Mouse (Mus musculus) granulocyte monocyte progenitor cell, adult 5-6 weeks (primary cell): Measurements from ENCODE around the gene Nudt5. TPM values are rescaled to one million over a fixed set of nuclear protein-coding genes. Genes with fewer than 3 reads are reported as not detected.
A peak's percentile ranks its signal among the peaks of the same experiment; 100 is the strongest.
"Not testable (repeated sequence)": the region's sequence is repeated elsewhere in the genome, so short reads cannot be mapped to it uniquely, and the experiment has no call there.

Experiments used
- ATAC-seq: replicated peaks from 2 replicates; pipeline ENCODE4 v1.8.0; 2016; ENCODE audit warnings: mild to moderate bottlenecking, moderate TSS enrichment, inconsistent platforms; ENCODE audit not compliant: poor library complexity, severe bottlenecking
- total RNA-seq, 2 experiments: library from RNA; stranded (forward) in 1 of 2; stranded (reverse) in 1 of 2; fragments of 200-712, 200-1000 nt in 1 of 2; fragments of >200 nt in 1 of 2; fragmentation: Nextera tagmentation in 1 of 2; gene quantifications; 2 replicates each; pipeline ENCODE4 v1.2.3; 2014 to 2017

Nudt5 gene
- total RNA-seq (2014; fragmentation: Nextera tagmentation) (63.6 and 73.3 TPM in 2 replicates), total RNA-seq (2017) (83.9 and 88.2 TPM in 2 replicates)

DNA sequence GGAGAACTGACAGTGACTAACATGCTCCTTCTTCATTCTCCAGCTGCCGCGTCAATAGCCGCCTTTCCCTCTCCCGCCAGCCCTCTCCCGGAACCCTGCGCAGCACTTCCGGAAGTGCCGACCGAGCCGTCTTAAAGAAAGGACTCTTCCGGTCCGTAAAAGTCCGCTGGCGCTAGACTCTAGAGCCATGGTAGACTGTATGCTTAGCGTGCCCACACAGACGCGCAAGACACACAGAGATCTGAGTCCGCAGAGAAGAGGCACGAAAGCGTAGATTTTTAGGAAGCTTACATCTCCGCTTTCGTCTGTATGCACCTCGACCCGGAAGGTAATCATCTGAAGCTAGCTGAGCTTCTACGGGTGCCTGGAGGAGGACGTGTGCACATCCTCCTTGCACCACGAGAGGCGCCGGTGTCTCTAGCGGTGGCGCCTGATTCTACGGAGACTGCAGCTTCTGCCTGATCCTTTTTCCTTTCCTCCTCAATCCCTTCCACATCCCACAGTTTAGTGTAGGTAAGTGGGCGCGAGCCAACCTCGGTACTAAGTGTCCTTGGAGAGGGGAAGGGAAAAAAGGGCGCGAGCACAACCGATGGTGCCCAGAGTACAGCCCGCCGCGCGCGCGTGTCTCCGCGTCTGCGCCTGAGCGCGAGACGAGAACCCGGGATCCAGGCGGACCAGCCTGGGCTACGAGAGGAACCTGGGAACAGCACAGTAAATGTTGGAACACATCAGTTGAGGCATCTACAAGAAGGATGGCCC, at the start of gene Nudt5, which contains the start of gene Cdc123:
TSS of gene Nudt5 (plus strand) at position 147 of the 759 bp plus-strand sequence.
TSS of gene Cdc123 (minus strand) at position 292 of the 759 bp plus-strand sequence.
- ATAC-seq: peak; percentile 98

DNA sequence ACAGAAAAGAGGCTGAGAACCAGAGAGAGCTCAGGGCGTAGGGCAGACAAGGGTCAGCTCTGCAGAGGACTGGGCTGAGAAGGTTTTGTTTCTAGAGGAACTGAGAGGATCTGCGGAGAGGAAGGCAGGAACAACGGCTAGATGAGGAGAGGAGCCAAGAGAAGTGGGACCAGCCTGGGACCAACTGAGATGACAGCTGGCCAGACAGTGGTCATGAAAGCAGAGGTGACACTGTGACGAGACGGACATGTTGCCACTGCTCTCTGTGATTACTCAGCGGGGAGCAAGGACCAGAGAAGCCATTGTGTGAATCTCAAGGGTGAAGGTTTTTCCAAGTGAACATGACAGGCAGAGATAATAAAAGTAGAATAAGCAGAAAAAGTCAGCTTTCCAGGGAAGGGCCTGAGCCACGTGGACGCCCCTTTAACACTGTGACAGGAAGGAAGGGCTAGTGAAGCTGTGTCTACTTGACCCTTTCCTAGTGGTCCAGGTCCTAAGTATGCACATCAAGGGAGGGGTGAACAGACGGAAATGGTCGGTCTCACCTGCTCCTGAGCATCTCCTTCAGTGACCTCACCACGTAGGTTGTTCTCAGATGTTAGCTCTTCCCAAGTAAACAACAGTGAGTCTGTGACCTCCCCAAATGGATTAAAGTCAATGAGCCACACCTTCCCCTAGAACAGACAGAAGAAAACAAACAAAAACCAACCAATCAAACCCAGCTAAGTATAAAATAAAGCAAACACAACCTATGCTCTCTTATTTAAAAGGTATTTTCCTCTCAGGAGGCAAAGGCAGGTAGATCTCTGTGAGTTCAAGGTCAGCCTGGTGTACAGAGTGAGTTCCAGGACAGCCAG, 46.8 kb upstream of the Nudt5 start:
- no peak for ATAC-seq

DNA sequence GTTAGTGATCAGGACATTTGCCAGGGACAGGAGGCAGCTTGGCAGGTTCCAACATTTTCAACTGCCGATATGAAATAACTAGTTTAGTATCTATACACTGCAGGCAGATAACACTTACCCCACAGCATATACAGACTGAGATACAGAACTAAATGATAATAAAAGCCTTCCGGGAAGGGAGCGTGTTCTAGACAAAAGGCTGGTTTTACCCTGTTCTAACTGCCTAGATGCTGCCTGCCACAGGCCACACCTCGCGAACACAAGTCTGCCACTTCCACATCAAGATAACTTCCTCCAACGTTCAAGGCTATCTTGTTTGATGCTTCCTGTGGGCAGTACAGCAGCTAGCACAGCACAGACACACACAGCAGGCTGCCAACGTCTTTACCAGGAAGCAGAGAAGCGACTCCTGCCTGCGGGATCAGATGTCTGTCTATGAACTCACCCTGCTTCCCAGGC, 43.6 kb upstream of the Nudt5 start:
- ATAC-seq: peak; percentile 81

DNA sequence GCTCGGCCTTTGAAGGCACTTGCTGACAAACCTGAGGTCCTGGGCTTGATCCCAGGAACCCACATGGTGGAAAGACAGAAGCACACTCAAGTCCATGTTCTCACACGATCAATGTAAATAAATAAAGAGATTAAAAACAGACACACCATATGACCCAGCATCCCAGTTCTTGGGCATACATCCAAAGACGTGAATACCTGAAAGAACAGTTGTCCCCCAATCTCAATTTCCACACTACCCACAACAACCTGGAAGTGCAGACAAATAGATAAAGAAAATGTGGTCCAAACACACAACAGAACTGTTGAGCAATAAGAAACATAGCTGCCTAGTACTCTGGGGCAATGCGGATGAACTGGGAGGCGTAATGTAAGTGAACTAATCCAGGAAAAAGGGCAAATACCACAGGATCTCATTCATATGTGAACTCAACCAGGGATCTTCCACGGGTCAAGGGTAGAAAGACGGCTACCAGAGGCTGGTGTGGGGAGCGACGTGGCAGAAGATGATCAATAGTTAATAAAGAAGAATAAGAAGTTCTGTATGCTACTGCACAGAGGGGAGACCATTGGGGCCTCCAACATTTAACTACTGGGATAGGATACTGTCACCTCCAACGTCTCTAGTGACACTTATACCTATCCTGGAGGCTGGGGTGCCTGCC, 42.8 kb upstream of the Nudt5 start:
- no peak for ATAC-seq

DNA sequence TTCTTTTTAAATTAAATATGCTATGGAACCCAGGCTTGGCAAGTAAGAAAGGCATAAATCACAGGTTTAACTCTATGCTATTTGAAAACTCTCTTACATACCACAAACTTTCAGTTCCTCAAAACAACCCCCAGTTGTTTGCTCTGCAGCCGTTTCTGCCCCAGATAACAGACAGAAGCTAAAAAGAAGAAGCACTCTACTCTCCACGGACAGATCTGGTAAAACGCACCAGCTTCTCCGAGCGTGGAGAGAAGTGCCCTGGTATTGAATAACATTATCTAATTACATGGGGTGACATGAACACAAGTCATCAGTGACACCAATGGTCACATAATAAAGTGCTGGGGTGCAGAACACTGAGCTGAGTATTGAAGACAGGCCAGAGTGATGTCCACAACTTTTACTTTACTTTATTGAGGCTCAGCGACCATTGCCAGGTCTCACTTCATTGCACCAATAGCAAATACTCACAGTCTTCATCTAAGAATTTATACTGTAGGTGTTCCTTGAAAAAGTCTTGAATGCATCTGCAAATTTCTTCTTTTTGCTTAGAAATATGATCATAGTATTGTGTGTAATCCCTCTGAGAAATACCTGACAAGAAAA, 40.3 kb upstream of the Nudt5 start:
- ATAC-seq: peak; percentile 83

DNA sequence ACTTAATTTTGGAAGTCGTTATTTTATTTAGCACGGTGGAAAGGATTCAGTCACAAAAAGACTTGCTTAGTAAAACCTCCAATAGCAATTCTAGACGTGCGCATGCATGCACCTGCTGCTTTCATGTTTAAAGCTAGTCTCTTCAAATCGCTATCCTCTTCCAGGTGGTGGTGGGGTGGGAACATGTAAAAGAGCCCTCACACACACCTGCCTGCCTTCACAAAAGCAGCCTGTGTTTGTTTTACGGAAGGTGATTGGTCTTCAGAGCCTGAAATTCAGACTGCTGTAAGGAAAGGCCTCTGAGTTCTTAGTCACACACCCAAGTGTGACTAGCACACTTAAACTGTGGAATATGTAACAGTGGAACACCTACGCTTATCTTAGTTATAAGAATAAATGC, 39.6 kb upstream of the Nudt5 start:
- ATAC-seq: no peak

DNA sequence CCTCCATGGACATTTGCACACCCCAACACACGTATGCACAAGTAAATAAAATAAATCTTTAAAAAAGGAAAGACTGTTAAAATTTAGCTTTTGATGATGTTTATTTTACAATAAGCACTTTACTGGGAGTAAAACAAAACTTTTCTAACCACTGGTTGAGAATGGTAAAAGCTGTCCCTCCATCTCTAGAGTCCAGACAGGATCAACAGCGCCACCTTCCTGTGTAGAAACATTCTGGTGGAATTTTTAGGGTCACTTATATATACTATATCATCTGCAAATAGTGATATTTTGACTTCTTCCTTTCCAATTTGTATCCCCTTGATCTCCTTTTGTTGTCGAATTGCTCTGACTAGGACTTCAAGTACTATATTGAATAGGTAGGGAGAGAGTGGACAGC, 38.6 kb upstream of the Nudt5 start:
- ATAC-seq: not testable (repeated sequence)

DNA sequence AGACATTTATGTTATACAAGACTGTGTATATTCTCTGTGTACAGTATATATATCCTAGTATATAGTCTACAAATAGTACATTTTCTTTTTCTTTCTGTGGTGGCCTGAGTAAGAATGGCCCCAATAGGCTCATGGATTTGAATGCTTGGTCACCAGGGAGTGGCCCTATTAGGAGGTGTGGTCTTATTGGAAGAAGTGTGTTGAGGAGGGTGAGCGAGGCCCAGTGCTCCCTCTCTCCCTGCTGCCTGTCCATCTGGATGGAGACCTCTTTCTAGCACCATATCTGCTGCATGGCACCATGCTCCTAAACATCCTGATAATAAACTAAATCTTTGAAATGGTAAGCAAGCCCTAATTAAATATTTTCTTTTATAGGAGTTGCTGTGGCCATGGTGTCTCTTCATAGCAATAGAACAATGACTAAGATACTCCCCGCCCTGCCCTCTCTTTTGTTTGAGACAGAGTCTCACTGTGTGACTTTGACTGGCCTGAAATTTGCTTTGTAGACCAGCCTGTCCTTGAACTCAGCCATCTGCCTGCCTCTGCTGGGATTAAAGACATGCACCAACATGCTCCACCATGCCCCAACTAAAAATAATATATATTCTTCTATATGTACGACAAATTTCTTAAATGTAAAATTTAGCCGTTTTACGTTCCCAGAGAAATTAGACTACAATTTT, 34.6 kb upstream of the Nudt5 start:
- ATAC-seq: no peak

DNA sequence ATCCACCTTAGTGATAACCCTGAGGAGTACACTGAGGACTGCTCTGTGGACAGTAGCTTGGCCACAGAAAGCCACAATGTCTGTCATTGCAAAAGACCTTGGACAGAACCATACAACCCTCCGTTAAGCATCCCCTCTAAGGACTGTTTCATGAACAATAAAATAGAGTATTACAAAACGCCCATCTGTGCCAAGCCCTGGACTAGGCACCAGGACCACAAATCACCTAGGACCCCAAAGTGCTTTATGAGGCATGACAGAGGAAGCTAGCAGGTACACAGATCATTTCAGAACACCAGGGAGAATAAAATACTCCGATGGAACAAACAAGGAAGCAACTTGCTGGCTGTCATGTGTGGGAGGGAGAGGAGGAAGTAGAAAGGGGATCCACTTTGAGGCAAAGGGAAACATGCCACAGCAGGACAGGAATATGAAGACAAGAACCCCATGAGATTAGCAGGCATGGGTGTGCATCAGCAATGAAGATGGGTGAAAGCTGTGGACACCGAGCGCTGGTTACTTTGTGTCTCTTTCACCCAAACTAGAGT, 33.5 kb upstream of the Nudt5 start:
- peak; percentile 42 for ATAC-seq

DNA sequence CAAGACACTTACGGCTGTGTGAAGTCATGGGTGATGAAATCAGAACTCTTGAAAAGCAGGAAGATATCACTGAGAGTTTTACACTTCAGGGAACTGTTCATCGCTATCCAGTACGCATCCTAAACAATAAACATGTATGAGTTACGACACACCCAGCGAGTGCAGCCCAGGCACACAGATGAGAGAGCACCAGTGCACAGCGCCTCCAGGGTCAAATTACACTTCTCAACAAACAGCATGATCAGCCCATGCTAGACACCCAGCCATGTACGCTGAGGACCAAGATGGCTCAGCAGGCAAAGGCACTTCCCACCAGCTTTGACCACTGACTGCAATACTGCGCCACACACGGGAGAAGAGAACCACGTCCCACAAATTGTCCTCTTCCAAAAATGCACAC, 23.6 kb upstream of the Nudt5 start:
- no peak for ATAC-seq

DNA sequence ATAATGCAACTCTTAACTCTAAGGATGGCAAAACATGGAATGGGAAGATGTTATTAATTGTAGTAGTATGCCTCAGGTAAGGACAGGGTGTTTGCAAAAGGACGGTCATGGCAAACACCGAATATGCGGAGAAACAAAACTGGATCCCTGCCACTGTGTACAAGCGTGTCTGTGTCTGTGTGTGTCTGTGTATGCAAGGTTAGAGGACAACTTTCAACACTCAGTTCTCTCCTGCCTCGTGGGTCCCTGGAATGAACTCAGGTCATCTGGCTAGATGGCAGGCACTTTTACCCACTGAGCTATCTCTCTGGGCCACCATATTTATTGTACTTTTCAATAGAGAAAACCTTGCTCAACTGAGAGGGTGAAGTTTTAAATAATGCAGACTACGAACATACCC, 22.4 kb upstream of the Nudt5 start:
- no peak for ATAC-seq

DNA sequence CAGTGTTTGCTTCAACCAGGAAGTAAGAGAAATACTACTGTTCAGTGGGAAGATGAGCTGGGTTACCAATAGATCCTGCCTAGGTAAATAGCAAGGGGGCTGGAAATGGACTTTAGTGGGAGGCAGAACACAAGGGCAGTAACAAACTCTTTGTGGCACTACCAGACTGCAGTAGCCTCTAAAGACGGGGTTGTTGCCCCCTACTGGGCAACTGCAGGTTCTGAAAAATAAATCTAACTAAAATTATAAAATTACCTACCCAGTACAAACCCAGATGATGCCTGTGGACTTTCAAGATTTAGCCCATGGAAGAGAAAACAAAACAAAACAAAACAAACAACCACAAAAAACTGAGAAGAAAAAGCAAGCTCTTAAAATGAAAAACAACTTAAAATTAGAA, 20.6 kb upstream of the Nudt5 start:
- peak; percentile 51; the same call in 1 of the 2 replicates for ATAC-seq

DNA sequence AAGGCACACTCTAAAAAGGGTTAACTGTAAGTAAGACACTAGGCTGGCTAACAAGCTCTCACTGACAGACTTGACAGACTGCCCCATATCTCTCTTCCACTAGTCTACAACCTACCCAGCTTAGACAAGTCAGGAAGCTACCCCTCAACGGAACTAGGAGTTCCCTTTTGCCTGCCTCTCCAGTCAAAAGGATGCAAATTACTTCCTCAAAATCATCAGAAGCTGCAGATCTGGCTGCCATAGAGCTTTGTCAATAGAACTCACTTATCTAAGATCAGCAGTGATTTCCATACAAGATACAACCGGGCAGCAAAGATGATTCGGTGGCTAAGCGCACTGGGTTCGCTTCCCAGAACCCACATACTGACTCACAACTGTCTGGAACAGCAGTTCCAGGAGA, 20.1 kb upstream of the Nudt5 start:
- ATAC-seq: peak; percentile 93

DNA sequence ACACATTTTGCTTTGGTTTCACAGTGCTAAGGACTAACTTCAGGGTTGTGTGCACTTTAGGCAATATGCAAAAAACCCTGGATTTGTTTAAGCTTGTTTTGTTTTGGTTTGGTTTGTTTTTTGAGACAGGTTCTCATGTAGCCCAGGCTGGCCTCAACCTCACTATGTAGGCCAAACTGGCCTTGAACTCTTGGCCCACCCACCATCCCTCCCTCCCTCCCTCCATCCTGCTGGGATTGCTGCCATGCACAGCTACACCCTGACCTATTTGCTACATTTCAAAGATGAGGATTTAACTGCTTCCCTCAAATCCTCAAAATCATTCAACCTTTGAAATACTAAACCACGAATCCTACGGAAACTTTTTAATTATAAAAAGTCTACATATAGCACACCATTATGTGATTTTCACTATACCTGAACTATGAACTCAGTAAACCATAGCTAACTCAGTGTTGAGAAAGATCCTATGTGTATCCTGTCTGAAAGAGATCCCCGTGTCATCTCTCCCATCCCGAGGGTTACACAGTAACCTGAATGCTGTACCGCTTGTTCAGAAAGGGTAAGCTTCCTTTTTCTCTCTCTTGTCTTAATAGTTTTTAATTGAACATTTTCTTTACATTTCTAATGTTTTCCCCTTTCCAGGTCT, 19.4 kb upstream of the Nudt5 start:
- no peak for ATAC-seq

DNA sequence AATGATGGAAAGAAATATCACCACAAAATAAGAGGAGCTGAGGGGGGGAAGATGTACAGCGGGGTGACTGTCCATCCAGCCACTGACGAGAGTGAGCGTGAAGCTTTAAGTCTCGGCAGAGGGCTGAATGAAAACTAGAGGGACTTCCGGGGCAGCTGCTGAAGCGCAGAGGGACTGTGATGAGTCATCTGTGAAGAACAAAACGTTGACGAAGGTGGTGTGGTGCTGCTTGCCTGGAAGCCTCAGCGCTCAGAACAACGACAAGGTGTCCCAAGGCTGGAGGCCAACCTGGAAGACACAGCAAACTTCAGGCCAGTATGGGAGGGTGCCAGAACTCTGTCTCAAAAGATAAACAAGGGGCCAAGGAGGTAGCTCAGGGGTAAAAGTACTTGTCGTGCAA, 4.0 kb upstream of the Nudt5 start:
- ATAC-seq: no peak

DNA sequence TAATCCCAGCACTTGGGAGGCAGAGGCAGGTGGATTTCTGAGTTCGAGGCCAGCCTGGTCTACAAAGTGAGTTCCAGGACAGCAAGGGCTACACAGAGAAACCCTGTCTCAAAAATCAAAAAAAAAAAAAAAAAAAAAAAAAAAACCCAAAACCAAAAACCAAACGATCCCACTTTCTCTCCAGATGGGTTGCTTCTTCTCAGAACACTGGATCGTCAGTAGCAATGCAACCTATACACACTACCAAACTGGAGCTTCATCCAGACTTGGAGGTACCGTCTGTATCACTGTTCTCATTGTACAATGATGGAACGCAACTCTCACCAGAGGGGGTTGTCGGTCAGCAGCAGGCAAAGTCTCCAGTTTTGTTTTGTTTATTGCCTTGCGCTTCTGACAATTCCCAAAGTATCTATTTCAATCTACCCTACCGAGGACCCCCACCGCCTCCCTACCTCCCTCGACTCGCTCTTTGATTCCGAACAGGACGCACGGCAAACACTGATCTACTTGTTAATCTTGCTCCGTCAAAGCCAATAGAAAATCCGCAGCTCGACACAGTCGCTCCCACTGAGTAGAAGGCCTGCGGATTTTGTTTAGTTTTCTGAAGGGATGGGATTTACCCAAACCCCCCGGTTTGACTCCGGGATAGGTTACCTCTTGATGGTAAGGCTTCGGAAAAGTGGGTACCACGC, 492 bp upstream of the Nudt5 start:
- ATAC-seq: no peak; the same call in 1 of the 2 replicates

DNA sequence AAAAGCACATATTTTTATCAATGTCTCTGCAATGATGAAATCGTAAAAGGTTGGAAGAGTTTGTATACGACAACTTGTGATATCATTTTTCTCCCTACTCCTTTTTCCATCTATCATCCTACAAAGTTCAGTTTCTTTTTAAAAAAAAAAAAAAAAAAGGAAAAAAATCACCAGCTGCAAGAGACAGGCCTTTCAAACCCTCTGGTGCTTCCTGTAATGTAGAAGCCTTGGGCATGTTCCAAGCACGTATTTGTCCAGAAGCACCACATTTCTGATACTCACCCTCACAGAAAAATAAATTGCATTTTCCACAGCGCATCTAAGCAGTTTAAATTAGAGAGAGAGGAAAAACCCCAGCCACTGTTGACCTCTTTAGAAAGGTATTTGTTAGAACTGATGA, 1.0 kb downstream of the Nudt5 start:
- no peak for ATAC-seq

DNA sequence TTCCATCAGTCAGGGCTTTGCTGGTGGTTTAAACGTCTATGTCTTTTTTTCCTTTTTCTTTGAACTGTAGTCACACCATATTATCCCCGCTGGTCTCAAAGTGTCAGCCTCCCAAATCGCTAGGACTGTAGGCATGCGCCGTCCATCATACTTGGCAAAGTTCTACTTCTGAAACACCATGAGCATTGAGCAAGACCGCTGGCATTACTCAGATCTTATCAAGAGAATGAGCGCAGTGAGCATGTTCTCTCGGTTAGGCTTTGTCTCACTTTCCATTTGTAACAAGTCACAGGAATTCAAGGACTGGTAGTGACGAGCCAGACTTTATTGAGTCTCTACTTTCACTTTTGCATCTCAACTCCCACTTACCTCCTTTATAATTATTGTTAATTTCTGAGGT, 6.3 kb downstream of the Nudt5 start:
- peak; percentile 20; the same call in 1 of the 2 replicates for ATAC-seq
